Mouse (Mus musculus) heart, adult 2 months (tissue): ENCODE results near the gene Cd180. TPM values are rescaled to one million over a fixed set of nuclear protein-coding genes. Genes with fewer than 3 reads are reported as not detected.

ENCODE experiments used
- DNase-seq, 2 experiments: peaks; one replicate each; pipeline ENCODE4 v3.0.0; 2021
- H3K27ac ChIP-seq: fragments of 200-600 bp; 2 replicates; pipeline ENCODE4 v1.8.1; 2022
- H3K27me3 ChIP-seq: fragments of 200-500 bp; 2 replicates; pipeline ENCODE4 v1.6.1; 2012; ENCODE audit warnings: mild to moderate bottlenecking, low read length, inconsistent platforms, mixed read lengths; ENCODE audit not compliant: control insufficient read depth, insufficient read depth
- H3K36me3 ChIP-seq: fragments of 200-500 bp; 2 replicates; pipeline ENCODE4 v1.6.1; 2012; ENCODE audit warnings: low read length, inconsistent platforms; ENCODE audit not compliant: control insufficient read depth, insufficient read depth
- H3K4me1 ChIP-seq: fragments of 200-500 bp; 2 replicates; pipeline ENCODE4 v1.6.1; 2011; ENCODE audit warnings: low read length; ENCODE audit not compliant: control insufficient read depth, insufficient read depth
- H3K4me3 ChIP-seq: fragments of 200-600 bp; 2 replicates; pipeline ENCODE4 v1.8.1; 2022
- H3K79me2 ChIP-seq: fragments of 200-500 bp; replicated peaks from 2 replicates; pipeline ENCODE4 v1.6.1; 2012; ENCODE audit warnings: mild to moderate bottlenecking, inconsistent platforms, low read length, moderate library complexity, mixed read lengths; ENCODE audit not compliant: control insufficient read depth, insufficient read depth
- H3K9ac ChIP-seq: fragments of 200-500 bp; 2 replicates; pipeline ENCODE4 v1.6.1; 2012; ENCODE audit warnings: low read depth, mild to moderate bottlenecking, control low read depth, inconsistent platforms, low read length, mixed read lengths
- CTCF ChIP-seq: fragments of 200-600 bp; IDR thresholded peaks from 2 replicates; pipeline ENCODE4 v1.8.1; 2022; ENCODE audit warnings: antibody characterized with exemption, mild to moderate bottlenecking, moderate library complexity
- EP300 ChIP-seq: fragments of 200-500 bp; IDR thresholded peaks from 2 replicates; pipeline ENCODE4 v1.6.1; 2011; ENCODE audit warnings: low read depth, low read length, control low read depth; ENCODE audit not compliant: insufficient read depth
- POLR2A ChIP-seq: fragments of 200-500 bp; IDR thresholded peaks from 2 replicates; pipeline ENCODE4 v1.6.1; 2011; ENCODE audit warnings: mild to moderate bottlenecking, low read depth, low read length, control low read depth; ENCODE audit not compliant: insufficient read depth
- WGBS: fragments of 180-500 bp; shearing (Covaris S2); methylation state at CpG from one replicate; pipeline ENCODE4 v1.1.7; 2018; 5-methylcytosine and 5-hydroxymethylcytosine counted together
- intact Hi-C: fragments of 180-260 bp; cut with DNase I; formaldehyde crosslinking; loops from one replicate; pipeline ENCODE4 v1.15.1; 2025
- polyA plus RNA-seq: library from polyadenylated mRNA; depleted of rRNA; stranded (reverse); fragments of >200 nt; gene quantifications from 2 replicates; pipeline ENCODE4 v1.2.3, GENCODE M21; 2012
- total RNA-seq, 2 experiments: library from RNA; stranded (reverse); gene quantifications; 2 replicates each; pipeline ENCODE4 v1.2.3; 2021

Gene Cd180
- total and polyA plus RNA-seq, 3 experiments, result 0.32 to 1.6 (median 1.3) TPM

DNA sequence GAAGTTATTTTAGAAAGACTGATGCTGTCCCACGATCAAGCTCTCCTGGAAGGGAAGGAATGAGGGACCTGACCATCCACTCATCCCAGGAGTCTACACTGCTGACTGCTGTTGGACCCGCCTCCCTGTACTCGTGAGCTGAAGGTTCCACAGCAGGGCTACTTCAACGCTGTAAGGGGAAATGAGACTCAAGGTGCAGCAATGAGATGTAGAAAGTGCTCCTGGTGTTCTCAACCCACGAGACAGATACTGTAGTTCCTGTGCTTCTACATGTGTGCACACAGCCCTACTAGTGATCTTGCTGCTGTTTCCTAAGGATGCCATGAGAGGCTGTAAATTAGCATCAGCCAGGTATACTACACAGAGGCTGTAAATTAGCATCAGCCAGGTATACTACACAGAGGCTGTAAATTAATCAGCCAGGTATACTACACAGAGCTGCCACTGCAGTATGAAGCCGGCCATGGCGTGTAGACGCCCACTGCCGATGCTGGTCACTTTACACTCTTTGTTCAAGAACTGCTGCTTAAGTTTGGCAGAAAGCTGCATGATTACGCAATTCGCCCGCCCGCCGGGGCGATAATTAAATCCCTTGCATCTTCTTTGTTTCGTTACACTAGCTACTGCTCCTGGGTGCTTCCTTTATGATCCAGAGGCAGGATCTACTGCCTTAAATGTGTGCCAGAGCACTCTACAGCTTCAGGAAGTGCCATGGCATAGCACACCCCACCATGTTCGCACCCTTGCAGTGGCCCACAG, 53.6 kb downstream of the Cd180 start:
- no peaks in the 10 kb centered on the region for H3K36me3 ChIP-seq
- no peaks in the 10 kb centered on the region for H3K79me2 ChIP-seq
- H3K9ac ChIP-seq, result no peak overlapping the region
- DNase-seq, result peak in 1 of 2 experiments; percentile 26
- no peak overlapping the region for H3K27ac ChIP-seq
- H3K4me1 ChIP-seq, result peaks cover 2% of the 10 kb centered on the region; the same call in 1 of the 2 replicates
- intact Hi-C loops, result no loop called here
- no peaks in the 10 kb centered on the region for H3K27me3 ChIP-seq
- TF ChIP-seq POLR2A, result no peak
- no peak for TF ChIP-seq EP300
- TF ChIP-seq CTCF, result no peak
- WGBS, result 79% methylated on average over 17 of the region's 17 CpGs
- no peak overlapping the region for H3K4me3 ChIP-seq

DNA sequence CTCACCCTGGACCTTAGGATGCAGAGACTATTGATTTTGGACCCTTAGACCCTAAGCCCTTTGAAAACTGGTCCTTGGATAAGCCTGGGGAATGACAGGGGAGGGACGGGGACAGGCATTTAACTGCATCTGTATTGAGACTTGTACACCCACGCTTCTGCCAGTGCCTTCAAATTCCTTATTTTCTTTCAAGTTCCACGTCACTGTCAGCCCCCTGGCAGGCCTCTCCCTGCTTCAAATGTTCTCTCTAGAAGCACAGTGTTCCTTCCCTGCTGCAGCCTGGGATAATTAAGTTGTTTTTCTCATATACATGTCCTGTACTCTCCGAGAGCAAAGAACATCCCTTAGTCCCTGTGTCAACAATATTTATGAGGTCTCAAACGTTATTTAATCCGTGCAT, 55.8 kb downstream of the Cd180 start:
- Histone ChIP-seq H3K36me3 (no peaks in the 10 kb centered on the region), H3K4me1 (peaks cover 2% of the 10 kb centered on the region; the same call in 1 of the 2 replicates)
- intact Hi-C loops, result no loop called here

DNA sequence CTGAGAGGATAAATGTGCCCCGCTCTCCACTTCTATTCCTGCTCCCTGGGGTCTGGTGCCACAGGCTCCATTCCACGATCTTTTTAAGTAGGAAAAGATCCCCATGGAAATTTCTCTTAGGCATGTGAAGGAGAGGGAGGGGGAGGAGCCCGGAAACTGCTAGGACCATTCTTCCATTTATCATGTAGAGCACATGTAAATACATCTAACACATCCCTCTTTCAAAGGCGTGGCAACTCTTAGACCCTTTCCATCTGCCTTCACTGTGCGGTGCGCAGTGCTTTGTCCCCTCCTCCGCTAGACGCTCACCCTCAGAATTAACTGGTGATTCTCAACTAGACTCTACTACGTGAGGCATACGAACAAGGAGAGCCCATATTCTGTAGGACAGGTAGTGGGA, 56.5 kb downstream of the Cd180 start:
- Histone ChIP-seq H3K36me3 (no peaks in the 10 kb centered on the region), H3K4me1 (peaks cover 2% of the 10 kb centered on the region; the same call in 1 of the 2 replicates), H3K79me2 (no peaks in the 10 kb centered on the region), H3K9ac (no peak overlapping the region), H3K27me3 (no peaks in the 10 kb centered on the region), H3K27ac (no peak overlapping the region), H3K4me3 (no peak overlapping the region)
- intact Hi-C loops, result no loop called here
- no peak for DNase-seq
- TF ChIP-seq EP300, result no peak
- no peak for TF ChIP-seq CTCF
- TF ChIP-seq POLR2A, result no peak
- WGBS, result 91% methylated on average over 10 of the region's 10 CpGs

More for the DNA sequence above, 55.8 kb downstream of the Cd180 start:
- TF ChIP-seq POLR2A (no peak), CTCF (no peak), EP300 (no peak)
- Histone ChIP-seq H3K9ac (no peak overlapping the region), H3K27ac (no peak overlapping the region), H3K4me3 (no peak overlapping the region), H3K27me3 (no peaks in the 10 kb centered on the region), H3K79me2 (no peaks in the 10 kb centered on the region)
- 88% methylated on average over 6 of the region's 6 CpGs for WGBS
- no peak for DNase-seq

DNA sequence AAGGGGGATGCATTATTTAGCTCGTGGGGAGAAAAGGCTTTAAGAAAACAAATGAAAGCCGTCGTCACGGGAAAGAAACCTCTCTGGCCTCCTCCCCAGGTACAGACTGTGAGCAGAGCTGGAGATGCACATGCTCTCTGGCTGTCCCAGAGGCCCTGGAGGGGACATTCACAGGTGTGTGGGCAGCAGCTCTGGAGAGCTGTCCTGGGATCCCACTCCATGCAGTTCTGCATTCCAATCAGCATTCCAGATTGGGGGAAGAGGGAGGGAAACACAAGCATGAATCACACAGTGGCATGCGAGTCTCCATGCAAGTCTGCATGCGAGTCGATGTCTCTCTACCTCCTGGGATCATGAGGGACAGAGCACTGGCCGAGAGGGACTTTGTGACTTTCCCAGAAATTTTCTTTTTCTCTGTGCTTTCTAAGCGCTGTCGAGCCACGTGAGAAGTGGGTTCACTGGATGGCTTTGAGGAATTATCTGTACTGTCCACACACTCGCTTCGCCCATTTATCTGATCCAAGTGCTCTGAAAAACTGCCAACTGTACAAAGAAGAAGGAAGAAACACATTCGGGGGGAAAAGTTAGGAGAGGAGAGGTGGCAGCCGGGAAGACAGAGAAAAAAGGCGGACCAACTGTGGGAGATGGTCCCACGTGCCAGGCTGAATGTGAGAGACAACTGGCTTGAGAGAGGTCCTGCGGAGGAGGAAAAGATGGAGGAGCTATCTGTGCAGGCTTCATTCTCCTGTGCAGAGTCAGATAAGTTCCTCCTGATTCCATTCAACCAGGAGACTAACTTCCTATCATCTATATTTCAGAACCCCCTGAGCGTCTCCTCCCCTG, 60.6 kb downstream of the Cd180 start:
- DNase-seq, result no peak
- H3K27me3 ChIP-seq, result no peaks in the 10 kb centered on the region
- WGBS, result 71% methylated on average over 19 of the region's 19 CpGs
- H3K4me1 ChIP-seq, result peaks cover 2% of the 10 kb centered on the region; the same call in 1 of the 2 replicates
- TF ChIP-seq POLR2A (no peak), EP300 (no peak), CTCF (no peak)
- no peak overlapping the region for H3K4me3 ChIP-seq
- H3K9ac ChIP-seq, result no peak overlapping the region
- no peaks in the 10 kb centered on the region for H3K79me2 ChIP-seq
- H3K27ac ChIP-seq, result no peak overlapping the region
- H3K36me3 ChIP-seq, result no peaks in the 10 kb centered on the region
- intact Hi-C loops, result no loop called here

DNA sequence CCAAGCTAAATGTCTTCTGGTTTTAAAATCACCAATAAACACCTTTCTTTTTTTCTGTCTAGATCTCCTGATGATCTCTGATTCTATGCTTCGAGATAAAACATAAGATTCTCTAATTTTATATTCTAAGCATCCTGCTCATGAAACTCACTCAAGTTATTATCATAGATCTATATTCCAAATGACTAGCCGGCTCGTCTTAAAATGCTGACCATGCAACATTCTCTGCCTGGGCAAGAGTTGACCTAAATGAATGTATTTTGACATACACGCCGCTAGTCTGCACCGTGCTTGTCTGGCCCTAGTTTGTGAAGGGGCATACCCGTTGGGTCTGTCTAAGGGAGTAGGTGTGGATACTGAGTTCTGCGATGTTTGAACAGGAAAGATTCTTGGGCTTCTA, 61.8 kb downstream of the Cd180 start:
- Histone ChIP-seq H3K79me2 (no peaks in the 10 kb centered on the region), H3K27ac (no peak overlapping the region), H3K9ac (no peak overlapping the region), H3K4me1 (peaks cover 2% of the 10 kb centered on the region; the same call in 1 of the 2 replicates), H3K36me3 (no peaks in the 10 kb centered on the region), H3K4me3 (no peak overlapping the region), H3K27me3 (no peaks in the 10 kb centered on the region)
- DNase-seq, result no peak
- intact Hi-C loops, result no loop called here
- 94% methylated on average over 8 of the region's 8 CpGs for WGBS
- TF ChIP-seq EP300 (no peak), CTCF (no peak), POLR2A (no peak)
